Mouse (Mus musculus): ENCODE data around the gene Coa7.

Gene Coa7

DNA sequence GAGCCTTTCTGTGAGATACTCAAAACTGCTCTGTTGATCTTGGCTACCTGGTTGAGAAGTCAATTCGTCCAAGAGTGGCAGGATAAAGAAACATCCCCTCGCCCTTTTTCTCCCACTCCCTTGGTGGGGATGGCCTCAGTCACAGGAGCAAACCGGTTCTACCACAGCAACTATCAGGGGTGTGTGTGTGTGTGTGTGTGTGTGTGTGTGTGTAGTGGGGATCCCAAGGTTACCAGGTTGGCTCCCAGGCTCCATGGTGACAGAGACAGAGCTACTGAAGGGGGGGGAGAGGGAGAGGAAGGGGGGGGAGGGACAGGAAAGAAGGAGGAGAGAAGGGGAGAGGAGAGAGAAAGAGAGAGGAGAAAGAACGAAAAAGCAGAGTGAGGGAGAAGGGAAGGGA is 59.2 kb downstream of the Coa7 start:
- DNase-seq: no peak

DNA sequence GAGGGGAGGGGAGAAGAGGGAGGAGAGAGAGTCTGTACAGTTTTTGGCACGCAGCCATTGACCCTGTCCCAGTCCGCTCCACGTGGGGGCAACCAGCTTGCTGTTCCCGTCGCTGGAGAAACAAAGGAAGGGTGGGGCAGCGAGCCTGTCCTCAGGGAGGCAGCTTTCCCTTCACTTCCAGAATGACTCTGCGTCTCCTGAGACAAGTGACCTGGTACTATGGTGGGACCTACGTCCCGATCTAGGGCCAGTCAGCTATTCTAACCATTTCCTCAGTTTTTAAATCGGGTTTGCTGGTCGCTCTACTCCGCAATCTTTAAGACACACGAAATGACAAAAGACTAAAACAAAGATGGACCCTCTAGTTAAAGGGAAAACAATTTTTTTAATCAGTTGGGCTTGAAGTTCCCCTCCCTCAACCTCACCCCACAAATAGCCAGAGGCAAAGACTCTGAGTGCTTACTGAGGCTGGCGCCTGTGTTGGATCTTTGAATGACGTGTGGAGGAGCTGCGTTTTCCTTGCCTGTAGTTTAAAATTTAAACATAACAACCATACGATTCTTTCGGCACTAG is 59.8 kb downstream of the Coa7 start:
- DNase-seq: peak; percentile 40 to 56

DNA sequence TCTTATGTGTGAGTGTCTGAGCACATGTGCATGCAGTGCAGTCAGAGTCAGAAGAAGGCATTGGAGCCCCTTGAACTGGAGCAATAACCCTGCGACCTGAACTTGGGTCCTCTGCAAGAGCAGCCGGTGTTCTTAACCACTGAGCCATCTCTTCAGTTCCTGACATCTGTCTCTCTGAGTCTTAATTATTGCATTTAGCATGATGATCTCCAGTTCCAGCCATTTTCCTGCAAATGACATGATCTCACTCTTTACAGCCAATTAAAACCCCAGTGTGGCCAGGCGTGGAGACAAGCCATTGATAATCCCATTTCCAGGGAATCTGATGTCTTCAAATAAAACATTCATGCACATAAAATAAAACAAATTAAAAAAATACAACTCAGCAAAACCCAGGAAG is 60.8 kb downstream of the Coa7 start:
- no peak for DNase-seq

DNA sequence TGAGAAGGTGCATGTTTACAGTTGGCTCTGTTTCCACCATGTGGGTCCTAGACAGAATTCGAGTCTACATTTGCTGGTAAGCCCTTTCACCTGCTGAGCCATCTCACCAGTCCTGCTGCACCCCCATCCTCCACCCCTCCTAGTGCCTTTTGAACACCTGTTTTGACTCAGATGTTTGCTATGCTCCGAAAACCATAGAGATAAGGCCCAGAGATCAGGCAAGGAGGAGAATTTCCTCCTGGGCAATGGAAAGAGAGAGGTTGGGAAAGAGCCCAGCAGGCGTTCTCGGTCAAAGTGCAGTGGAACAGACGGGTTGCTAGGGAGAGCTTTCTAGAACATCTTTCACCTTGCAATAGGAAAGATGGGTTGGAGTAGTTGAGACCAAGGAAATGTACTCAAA is 63.2 kb downstream of the Coa7 start:
- DNase-seq: no peak
